Mouse (Mus musculus) heart, embryonic 14.5 days (tissue): Measurements from ENCODE around the gene Tmem165. TPM values are rescaled to one million over a fixed set of nuclear protein-coding genes. Genes with fewer than 3 reads are reported as not detected.
A peak's percentile ranks its signal among the peaks of the same experiment; 100 is the strongest.

ENCODE experiments used
- ATAC-seq: fragments of 200-750 bp; cut with Nextera tagmentation; 2 replicates; pipeline ENCODE4 v1.8.0; 2017; ENCODE audit warnings: low read depth, moderate TSS enrichment; ENCODE audit not compliant: insufficient number of reproducible peaks, insufficient read depth, low FRiP score
- H3K27ac ChIP-seq, 2 experiments: fragments of 200-500 bp in 1 of 2; fragments of 300-500 bp in 1 of 2; sonication (generic) in 1 of 2; replicated peaks in 1 of 2; 2 replicates each; pipeline ENCODE4 v1.5.1; 2012 to 2014; ENCODE audit warnings: low read depth in 2 of 2, low read length in 2 of 2, control low read depth in 1 of 2, mild to moderate bottlenecking in 1 of 2, mixed read lengths in 1 of 2; ENCODE audit not compliant: control insufficient read depth in 1 of 2, insufficient read depth in 1 of 2
- H3K27me3 ChIP-seq: fragments of 300-500 bp; sonication (generic); 2 replicates; pipeline ENCODE4 v1.6.1; 2014; ENCODE audit warnings: mild to moderate bottlenecking, low read length, control low read depth; ENCODE audit not compliant: control insufficient read depth, insufficient read depth
- H3K36me3 ChIP-seq: fragments of 300-500 bp; sonication (generic); 2 replicates; pipeline ENCODE4 v1.6.1; 2014; ENCODE audit warnings: mild to moderate bottlenecking, control low read depth, low read length, mixed read lengths; ENCODE audit not compliant: control insufficient read depth, insufficient read depth
- H3K4me1 ChIP-seq, 2 experiments: fragments of 200-500 bp in 1 of 2; fragments of 300-500 bp in 1 of 2; sonication (generic) in 1 of 2; 2 replicates each; pipeline ENCODE4 v1.6.1; 2012 to 2014; ENCODE audit warnings: low read length in 2 of 2, control low read depth in 1 of 2, mixed read lengths in 1 of 2; ENCODE audit not compliant: control insufficient read depth in 2 of 2, insufficient read depth in 2 of 2
- H3K4me2 ChIP-seq: fragments of 300-500 bp; sonication (generic); 2 replicates; pipeline ENCODE4 v1.6.1; 2014; ENCODE audit warnings: mild to moderate bottlenecking, low read length
- H3K4me3 ChIP-seq, 2 experiments: fragments of 200-500 bp in 1 of 2; fragments of 300-500 bp in 1 of 2; sonication (generic) in 1 of 2; 2 replicates each; pipeline ENCODE4 v1.5.1; 2012 to 2014; ENCODE audit warnings: low read length in 2 of 2, mild to moderate bottlenecking in 2 of 2, control low read depth in 1 of 2, low read depth in 1 of 2, moderate library complexity in 1 of 2; ENCODE audit not compliant: control insufficient read depth in 1 of 2, insufficient read depth in 1 of 2
- H3K9ac ChIP-seq: fragments of 300-500 bp; sonication (generic); 2 replicates; pipeline ENCODE4 v1.6.1; 2014; ENCODE audit warnings: mild to moderate bottlenecking, low read length
- H3K9me3 ChIP-seq: fragments of 300-500 bp; sonication (generic); 2 replicates; pipeline ENCODE4 v1.6.1; 2016; ENCODE audit warnings: low read length, control low read depth; ENCODE audit not compliant: control insufficient read depth
- WGBS: fragments of 180-500 bp; shearing (Covaris S2); extraction: QIAGEN DNeasy Blood & Tissue Kit; methylation state at CpG from one replicate; pipeline ENCODE4 v1.1.7; 2014; 5-methylcytosine and 5-hydroxymethylcytosine counted together
- polyA plus RNA-seq: library from polyadenylated mRNA; unstranded; fragments of >200 nt; fragmentation: Nextera tagmentation; extraction: Ambion mirVana; gene quantifications from 2 replicates; pipeline ENCODE4 v1.2.1, GENCODE M21; 2014

Gene Tmem165
- polyA plus RNA-seq, 1 experiment from 2014 or later: 101 TPM

- no peak overlapping the region for H3K4me3 ChIP-seq
- H3K36me3 ChIP-seq: peaks cover 45% of the 10 kb centered on the region
- WGBS: 45% methylated on average over 21 of the region's 21 CpGs
- peak overlapping the region; percentile 14 for H3K4me2 ChIP-seq
- no peak overlapping the region for H3K9ac ChIP-seq
- peak; percentile 84 for ATAC-seq
- H3K27ac ChIP-seq: peak overlapping the region; percentile 76 to 82
- no peaks in the 10 kb centered on the region for H3K27me3 ChIP-seq
- peaks cover 11 to 19% of the 10 kb centered on the region in 2 experiments for H3K4me1 ChIP-seq
- no peaks in the 10 kb centered on the region for H3K9me3 ChIP-seq
These were observed 29.1 kb upstream of the Tmem165 start for GRCm38 (mm10) chr5:76154434-76155165.

- ATAC-seq: no peak
- Histone ChIP-seq H3K27me3 (no peaks in the 10 kb centered on the region), H3K9me3 (no peaks in the 10 kb centered on the region)
These were observed 24.1 kb upstream of the Tmem165 start for GRCm38 (mm10) chr5:76159555-76159954.

GRCm38 (mm10) chr5:76160086-76160485, 23.6 kb upstream of the Tmem165 start:
- Histone ChIP-seq H3K27me3 (no peaks in the 10 kb centered on the region), H3K9me3 (no peaks in the 10 kb centered on the region), H3K4me2 (no peak overlapping the region), H3K4me3 (no peak overlapping the region), H3K27ac (no peak overlapping the region), H3K36me3 (peaks cover 11% of the 10 kb centered on the region; the same call in 1 of the 2 replicates), H3K9ac (no peak overlapping the region), H3K4me1 (peaks cover 5 to 12% of the 10 kb centered on the region in 2 experiments)
- WGBS: 27% methylated on average over 3 of the region's 3 CpGs
- ATAC-seq: no peak

More at GRCm38 (mm10) chr5:76159555-76159954, 24.1 kb upstream of the Tmem165 start:
- H3K27ac ChIP-seq: no peak overlapping the region
- no peak overlapping the region for H3K4me2 ChIP-seq
- no peak overlapping the region for H3K4me3 ChIP-seq
- H3K9ac ChIP-seq: no peak overlapping the region
- WGBS: 58% methylated on average over 6 of the region's 6 CpGs
- H3K4me1 ChIP-seq: peaks cover 6 to 14% of the 10 kb centered on the region in 2 experiments
- peaks cover 11% of the 10 kb centered on the region; the same call in 1 of the 2 replicates for H3K36me3 ChIP-seq

- no peak overlapping the region for H3K9ac ChIP-seq
- no peak overlapping the region for H3K4me2 ChIP-seq
- no peaks in the 10 kb centered on the region for H3K27me3 ChIP-seq
- H3K4me1 ChIP-seq: no peaks in the 10 kb centered on the region
- 0 out of 2 replicates have a peak, but pooled peaks cover 4% of the 10 kb centered on the region for H3K36me3 ChIP-seq
- no peaks in the 10 kb centered on the region for H3K9me3 ChIP-seq
- H3K27ac ChIP-seq: no peak overlapping the region
- WGBS: 77% methylated on average over 6 of the region's 6 CpGs
- no peak for ATAC-seq
- H3K4me3 ChIP-seq: no peak overlapping the region
These were observed 22.2 kb upstream of the Tmem165 start for GRCm38 (mm10) chr5:76161491-76161890.

- no peaks in the 10 kb centered on the region for H3K27me3 ChIP-seq
- 81% methylated on average over 5 of the region's 5 CpGs for WGBS
- H3K9ac ChIP-seq: no peak overlapping the region
- no peaks in the 10 kb centered on the region for H3K9me3 ChIP-seq
- H3K4me3 ChIP-seq: no peak overlapping the region
- no peak for ATAC-seq
- no peaks in the 10 kb centered on the region for H3K36me3 ChIP-seq
- H3K4me2 ChIP-seq: no peak overlapping the region
- H3K4me1 ChIP-seq: no peaks in the 10 kb centered on the region
- H3K27ac ChIP-seq: no peak overlapping the region
These were observed 20.8 kb upstream of the Tmem165 start for GRCm38 (mm10) chr5:76162926-76163325.

GRCm38 (mm10) chr5:76163828-76164390, 19.8 kb upstream of the Tmem165 start:
- Histone ChIP-seq H3K4me3 (no peak overlapping the region), H3K36me3 (no peaks in the 10 kb centered on the region), H3K9ac (no peak overlapping the region), H3K27me3 (no peaks in the 10 kb centered on the region), H3K4me2 (no peak overlapping the region), H3K9me3 (no peaks in the 10 kb centered on the region), H3K27ac (no peak overlapping the region), H3K4me1 (no peaks in the 10 kb centered on the region)
- WGBS: 80% methylated on average over 4 of the region's 4 CpGs
- ATAC-seq: no peak

- ATAC-seq: no peak
- H3K4me3 ChIP-seq: no peak overlapping the region
- H3K4me2 ChIP-seq: no peak overlapping the region
- H3K9ac ChIP-seq: no peak overlapping the region
- 61% methylated on average over 7 of the region's 7 CpGs for WGBS
- no peaks in the 10 kb centered on the region for H3K27me3 ChIP-seq
- H3K9me3 ChIP-seq: no peaks in the 10 kb centered on the region
- no peaks in the 10 kb centered on the region for H3K36me3 ChIP-seq
- no peaks in the 10 kb centered on the region for H3K4me1 ChIP-seq
- H3K27ac ChIP-seq: no peak overlapping the region
These were observed 18.9 kb upstream of the Tmem165 start for GRCm38 (mm10) chr5:76164827-76165226.
